Mouse (Mus musculus) skeletal muscle tissue, postnatal 0 days (tissue): ENCODE measurements around the gene Fam205a3. TPM values are rescaled to one million over a fixed set of nuclear protein-coding genes. Genes with fewer than 3 reads are reported as not detected.

ENCODE experiments used
- polyA plus RNA-seq: library from polyadenylated mRNA; unstranded; fragments of >200 nt; fragmentation: Nextera tagmentation; extraction: Ambion mirVana; gene quantifications from 2 replicates; pipeline ENCODE4 v1.2.1, GENCODE M21; 2015

Fam205a3 gene
- polyA plus RNA-seq = not detected in 2 replicates

GRCm38 (mm10) chr4:42318034-42318433 is at the start of gene Fam205a3:
Gene Fam205a3, plus strand, starts transcription at chr4:42318334.

GRCm38 (mm10) chr4:42293967-42294366 is 24.2 kb upstream of the Fam205a3 start, which contains the start of gene Gm21953:
Gene Gm21953, plus strand, starts transcription at chr4:42294267.

Other genes with a start within 250 kb of the Fam205a3 start
- gene Gm3893, start 227.1 kb upstream of the Fam205a3 start, polyA plus RNA-seq = not detected in 2 replicates
- gene Gm13304, start 203.5 kb upstream of the Fam205a3 start, polyA plus RNA-seq = 2.0 TPM in 1 of 2 replicates, not detected in the other
- not detected in 2 replicates for gene Gm13306, start 164.9 kb upstream of the Fam205a3 start, polyA plus RNA-seq
- gene Gm13305, start 149.7 kb upstream of the Fam205a3 start, polyA plus RNA-seq = 0.38 TPM in 1 of 2 replicates, not detected in the other
- not detected in 2 replicates for gene Gm10600, start 77.7 kb upstream of the Fam205a3 start, polyA plus RNA-seq
- gene Ccl21b, start 62.6 kb upstream of the Fam205a3 start, polyA plus RNA-seq = not detected in 2 replicates
- gene Gm21953, start 24.1 kb upstream of the Fam205a3 start, polyA plus RNA-seq = not detected in 2 replicates
- gene Gm21586, start 121.0 kb downstream of the Fam205a3 start, polyA plus RNA-seq = not detected in 2 replicates
- gene Gm2163, start 148.4 kb downstream of the Fam205a3 start, polyA plus RNA-seq = not detected in 2 replicates
- gene Fam205a2, start 209.8 kb downstream of the Fam205a3 start, polyA plus RNA-seq = not detected in 2 replicates